Mouse (Mus musculus) naive thymus-derived CD4-positive, alpha-beta T cell, adult 5 months (primary cell): Measurements from ENCODE around the gene Mdc1. TPM values are rescaled to one million over a fixed set of nuclear protein-coding genes. Genes with fewer than 3 reads are reported as not detected.

Source experiments
- polyA plus RNA-seq: library from polyadenylated mRNA; unstranded; fragments of 100-300 nt; shearing (Covaris generic); gene quantifications from one replicate; pipeline ENCODE4 v1.2.1, GENCODE M21; 2017

The Mdc1 gene
- polyA plus RNA-seq: 12.0 TPM

DNA sequence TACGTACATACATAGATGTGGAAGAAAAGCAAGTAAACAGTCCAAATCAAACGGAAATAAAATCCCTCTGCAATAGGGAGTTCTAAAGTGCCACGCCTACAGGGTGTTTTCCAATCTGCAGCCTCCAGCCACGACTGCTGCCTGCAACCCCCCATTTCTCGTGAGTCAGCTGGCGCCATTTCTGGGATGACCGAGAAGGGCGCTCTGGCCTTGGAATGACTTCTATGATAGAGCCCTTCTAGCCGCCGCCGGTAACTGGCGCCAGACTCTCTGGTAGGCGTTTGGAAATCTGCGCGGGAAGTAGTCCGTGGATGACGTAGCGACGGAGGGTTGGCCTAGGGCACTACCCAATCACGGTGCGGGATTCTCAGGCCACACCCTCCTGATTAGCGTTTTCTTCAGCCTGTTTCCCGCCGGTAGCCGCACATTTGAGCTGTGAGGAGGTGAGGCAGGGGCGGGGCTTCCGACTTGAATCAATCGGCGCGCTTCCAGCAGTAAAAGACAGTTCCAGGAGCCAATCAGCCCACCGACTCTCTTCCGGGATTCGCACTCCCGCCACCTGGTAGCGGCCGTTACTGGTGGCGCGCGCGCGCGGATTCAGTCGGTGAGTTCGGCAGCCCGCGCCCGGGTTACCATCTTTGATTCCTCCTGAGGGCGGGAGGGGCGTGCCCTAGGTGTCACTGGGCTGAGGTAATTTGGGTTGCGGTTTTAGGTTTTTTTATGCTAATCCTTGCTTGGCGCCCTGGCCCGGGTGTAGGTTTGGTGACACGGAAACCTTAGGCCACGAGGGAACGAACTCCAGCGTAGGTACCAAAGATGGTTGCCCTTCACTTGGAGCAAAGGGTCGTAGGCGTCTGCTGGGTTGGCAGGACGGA is at the start of gene Mdc1:
TSS of gene Mdc1 (plus strand) at position 440 of the 875 bp plus-strand sequence.

GRCm38 (mm10) chr17:35821439-35822430 is 19.6 kb upstream of the Mdc1 start, which contains the start of gene Ier3:
Gene Ier3, plus strand, starts transcription at chr17:35821684.

GRCm38 (mm10) chr17:35822964-35823937 is 18.1 kb upstream of the Mdc1 start, which contains the start of gene Flot1:
Gene Flot1, plus strand, starts transcription at chr17:35823230.

DNA sequence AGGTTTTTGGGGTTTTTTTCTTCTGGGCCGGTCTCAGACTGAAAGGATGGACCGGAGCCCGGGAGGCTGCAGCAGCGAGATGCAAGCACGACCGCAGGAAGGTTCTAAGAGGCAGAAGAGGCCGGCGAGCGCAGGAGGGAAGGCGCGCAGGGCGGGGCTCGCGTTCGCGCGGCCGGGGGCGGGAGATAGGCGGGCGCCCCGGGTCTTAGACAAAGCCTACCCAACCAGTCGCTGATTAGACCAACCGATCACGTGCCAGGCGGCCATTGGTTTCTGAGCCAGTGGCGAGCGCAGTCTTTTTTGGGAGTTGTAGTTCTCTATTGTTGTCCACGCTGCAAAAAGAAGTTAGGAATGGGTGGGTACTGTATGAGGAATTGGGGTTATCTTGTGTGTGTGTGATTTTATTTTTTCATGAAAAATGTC is 3.2 kb upstream of the Mdc1 start, which contains the start of gene Tubb5:
TSS of gene Tubb5 (minus strand) at position 185 of the 423 bp plus-strand sequence.

GRCm38 (mm10) chr17:35861198-35861857 is 20.0 kb downstream of the Mdc1 start, which contains the start of gene Nrm:
Gene Nrm, plus strand, starts transcription at chr17:35861318.

GRCm38 (mm10) chr17:35865481-35866280 is 24.4 kb downstream of the Mdc1 start, which contains the start of gene Ppp1r18:
Gene Ppp1r18, plus strand, starts transcription at chr17:35865593.

DNA sequence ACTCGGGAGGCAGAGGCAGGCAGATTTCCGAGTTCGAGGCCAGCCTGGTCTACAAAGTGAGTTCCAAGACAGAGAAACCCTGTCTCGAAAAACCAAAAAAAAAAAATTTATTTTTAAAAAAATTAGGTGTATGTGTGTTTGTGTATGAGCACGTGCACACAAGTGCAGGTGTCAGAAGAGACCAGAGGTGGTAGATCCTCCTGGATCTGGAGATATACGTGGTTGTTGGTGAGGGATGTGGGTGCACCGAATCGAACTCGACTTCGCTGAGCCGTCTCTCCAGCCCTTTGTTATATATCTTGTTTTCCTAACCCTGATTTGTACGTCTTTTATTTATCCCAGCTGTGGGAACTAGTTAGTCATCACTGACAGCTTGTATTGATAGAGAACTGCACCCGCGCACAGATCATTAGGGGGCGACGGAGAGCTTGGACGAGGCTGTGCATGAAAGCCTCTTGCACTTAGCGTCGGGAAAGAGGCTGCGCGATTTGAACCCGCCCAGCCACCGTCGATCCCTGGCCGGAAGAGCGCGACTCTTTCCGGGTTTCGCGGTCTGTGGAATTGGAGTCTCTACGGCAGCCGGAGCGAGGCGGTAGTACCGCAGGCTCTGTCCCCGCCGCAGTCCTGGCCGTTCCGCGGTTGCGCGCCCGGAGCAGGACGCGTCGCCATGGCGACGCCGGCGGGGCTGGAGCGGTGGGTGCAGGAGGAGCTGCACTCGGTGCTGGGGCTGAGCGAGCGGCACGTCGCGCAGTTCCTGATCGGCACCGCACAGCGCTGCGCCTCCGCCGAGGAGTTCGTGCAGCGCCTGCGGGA is 38.1 kb downstream of the Mdc1 start, which contains the start of gene Dhx16:
TSS of gene Dhx16 (plus strand) at position 575 of the 813 bp plus-strand sequence.

DNA sequence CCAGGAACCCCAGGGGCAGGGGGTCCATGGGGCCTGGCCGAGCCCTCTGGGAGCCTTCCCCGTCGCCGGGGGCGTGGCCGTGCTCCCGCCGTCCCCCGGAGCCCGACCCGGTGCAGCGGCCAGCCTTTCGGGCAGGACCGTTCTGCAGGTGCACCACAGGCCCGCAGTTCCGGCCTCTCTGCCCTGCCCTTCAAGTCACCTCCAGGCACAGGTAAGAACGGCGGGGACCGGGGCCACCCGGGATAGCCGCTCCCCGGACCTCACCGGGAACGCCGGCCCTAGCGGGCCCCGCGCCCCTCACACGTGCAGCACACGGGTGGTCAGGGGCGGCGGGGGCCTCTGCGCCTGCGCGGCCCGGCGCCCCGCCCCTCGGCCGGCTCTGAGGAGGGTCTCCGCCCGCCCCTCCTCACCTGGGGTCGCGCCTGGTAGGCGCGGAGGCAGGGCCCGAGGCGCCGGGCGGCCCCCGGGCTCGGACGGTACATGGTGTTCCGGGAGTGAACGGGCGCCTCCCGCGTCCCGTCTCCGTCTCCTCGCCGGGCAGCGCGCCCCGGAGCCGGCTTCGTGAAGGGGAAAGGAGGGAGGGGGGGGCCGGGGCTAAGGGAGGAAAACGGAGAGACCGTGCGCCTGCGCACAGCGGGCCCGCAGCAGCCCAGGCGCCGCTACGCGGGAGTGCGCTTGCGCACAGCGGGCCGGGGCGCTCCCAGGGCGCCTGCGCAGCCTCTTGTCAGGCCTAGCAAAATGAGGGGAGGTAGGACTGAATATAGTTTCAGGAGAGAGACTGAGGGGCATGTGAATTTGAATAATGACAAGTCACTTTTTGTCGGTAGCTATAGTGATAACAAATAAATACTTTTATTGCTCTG is 55.7 kb downstream of the Mdc1 start, which contains the start of gene 2310061I04Rik:
TSS of gene 2310061I04Rik (minus strand) at position 651 of the 863 bp plus-strand sequence.

Other genes with a start within 250 kb of the Mdc1 start
- not detected for gene Sfta2, start 240.0 kb upstream of the Mdc1 start, polyA plus RNA-seq
- not detected for gene Gm9573, start 214.9 kb upstream of the Mdc1 start, polyA plus RNA-seq
- gene Mucl3, start 197.8 kb upstream of the Mdc1 start, polyA plus RNA-seq: not detected
- gene Vars2, start 173.9 kb upstream of the Mdc1 start, polyA plus RNA-seq: 26.4 TPM
- gene Gtf2h4, start 167.8 kb upstream of the Mdc1 start, polyA plus RNA-seq: 16.5 TPM
- 10.6 TPM for gene Ddr1, start 136.9 kb upstream of the Mdc1 start, polyA plus RNA-seq
- not detected for gene Ier3, start 19.8 kb upstream of the Mdc1 start, polyA plus RNA-seq
- 40.9 TPM for gene Flot1, start 18.3 kb upstream of the Mdc1 start, polyA plus RNA-seq
- 73.9 TPM for gene Tubb5, start 3.2 kb upstream of the Mdc1 start, polyA plus RNA-seq
- gene Nrm, start 19.8 kb downstream of the Mdc1 start, polyA plus RNA-seq: 25.9 TPM
- gene Ppp1r18, start 24.1 kb downstream of the Mdc1 start, polyA plus RNA-seq: 297 TPM
- gene Dhx16, start 38.3 kb downstream of the Mdc1 start, polyA plus RNA-seq: 58.7 TPM
- 30.8 TPM for gene 2310061I04Rik, start 55.9 kb downstream of the Mdc1 start, polyA plus RNA-seq
- gene Atat1, start 68.6 kb downstream of the Mdc1 start, polyA plus RNA-seq: 4.5 TPM
- 99.6 TPM for gene Mrps18b, start 74.9 kb downstream of the Mdc1 start, polyA plus RNA-seq
- 53.6 TPM for gene Ppp1r10, start 74.9 kb downstream of the Mdc1 start, polyA plus RNA-seq
- 145 TPM for gene Abcf1, start 128.2 kb downstream of the Mdc1 start, polyA plus RNA-seq
- 75.6 TPM for gene Gnl1, start 138.3 kb downstream of the Mdc1 start, polyA plus RNA-seq
- gene Prr3, start 138.7 kb downstream of the Mdc1 start, polyA plus RNA-seq: 35.3 TPM
- 12.1 TPM for gene H2-T24, start 179.0 kb downstream of the Mdc1 start, polyA plus RNA-seq
- gene H2-T23, start 191.3 kb downstream of the Mdc1 start, polyA plus RNA-seq: 382 TPM
- gene H2-T22, start 201.2 kb downstream of the Mdc1 start, polyA plus RNA-seq: 160 TPM
- 0.62 TPM for gene Gm6034, start 201.4 kb downstream of the Mdc1 start, polyA plus RNA-seq
- not detected for gene Gm11127, start 216.9 kb downstream of the Mdc1 start, polyA plus RNA-seq